Comparison of ENCODE assay signal across 7 mouse cellular contexts in the genomic region with DNA sequence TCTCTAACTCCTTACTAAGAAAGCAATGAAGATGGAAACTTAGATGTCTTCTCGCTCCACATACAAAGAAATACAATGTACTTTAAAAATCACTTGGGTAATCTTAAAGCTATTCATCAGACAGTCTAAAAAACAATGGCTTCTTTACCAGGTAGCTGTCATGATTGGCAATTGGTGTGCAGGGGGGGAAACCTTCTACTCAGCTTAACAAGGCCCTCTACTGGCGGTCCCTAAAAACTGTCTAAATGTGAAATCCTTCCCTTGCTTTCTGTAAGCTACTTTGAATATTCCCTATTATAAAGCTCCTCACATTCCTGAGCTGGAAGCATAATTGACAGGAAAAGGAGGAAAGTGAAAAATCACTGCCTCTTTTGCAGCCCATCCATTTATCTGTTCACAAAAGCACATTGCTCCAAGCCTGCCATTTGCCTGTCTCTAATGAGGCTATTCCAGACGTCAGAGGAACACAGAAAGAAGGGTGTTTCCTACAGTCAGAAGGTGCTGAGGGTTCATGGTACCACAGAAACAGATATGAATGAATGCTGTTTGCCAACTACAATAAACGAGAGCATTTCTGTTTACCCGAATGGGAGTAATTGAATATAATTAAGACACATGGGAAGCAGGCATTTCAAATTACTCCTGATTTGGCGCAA.
DNase-seq lines count a peak whose midpoint lies in the region; ATAC-seq and TF ChIP-seq lines count a peak whose summit lies in the region.

No protein-coding gene starts in this region.

- H3K27ac ChIP-seq in limb, embryonic 14.5 days (replicated peaks; ENCODE audit: low read depth, low read length): no peak overlapping the region
- no peak overlapping the region for H3K27ac ChIP-seq in limb, embryonic 10.5 days
- no peak overlapping the region for H3K27ac ChIP-seq in forebrain, embryonic 13.5 days

- DNase-seq in limb, embryonic 14.5 days (ENCODE audit: low spot score): peak; percentile 25
- no peak for DNase-seq in limb, embryonic 10.5 days (ENCODE audit: low spot score)
- peak; percentile 40 for DNase-seq in brain, embryonic 18.5 days (ENCODE audit: low read depth, low spot score)
- DNase-seq in lung, adult 2 months: no peak
- DNase-seq in ovary, postnatal 36 days (ENCODE audit: low spot score): no peak
- DNase-seq in c-Kit-positive CD71-positive TER-119-positive erythroid progenitor cells, embryonic 14.5 days (ENCODE audit: low spot score): no peak

- ATAC-seq in limb, embryonic 14.5 days (ENCODE audit: low FRiP score, low read depth): no peak
- ATAC-seq in forebrain, embryonic 13.5 days: peak; percentile 69

- no peak overlapping the region for H3K4me2 ChIP-seq in limb, embryonic 14.5 days (replicated peaks; ENCODE audit: low read depth, low read length, severe bottlenecking)
- no peak overlapping the region for H3K4me2 ChIP-seq in forebrain, embryonic 13.5 days

- H3K4me3 ChIP-seq in limb, embryonic 14.5 days (replicated peaks; ENCODE audit: low read length): no peak overlapping the region
- no peak overlapping the region for H3K4me3 ChIP-seq in limb, embryonic 10.5 days
- H3K4me3 ChIP-seq in forebrain, embryonic 13.5 days: no peak overlapping the region
- no peak overlapping the region for H3K4me3 ChIP-seq in lung, adult 2 months (replicated peaks; ENCODE audit: extremely low read depth, low read depth, low read length)

- no peaks in the 10 kb centered on the region for H3K27me3 ChIP-seq in limb, embryonic 14.5 days (ENCODE audit: control insufficient read depth, insufficient read depth, low read length)
- no peaks in the 10 kb centered on the region for H3K27me3 ChIP-seq in limb, embryonic 10.5 days (ENCODE audit: low read depth, poor library complexity, severe bottlenecking)
- H3K27me3 ChIP-seq in forebrain, embryonic 13.5 days: no peaks in the 10 kb centered on the region

- no peaks in the 10 kb centered on the region for H3K36me3 ChIP-seq in limb, embryonic 14.5 days (ENCODE audit: control insufficient read depth, insufficient read depth, low read length)
- no peaks in the 10 kb centered on the region for H3K36me3 ChIP-seq in limb, embryonic 10.5 days
- no peaks in the 10 kb centered on the region for H3K36me3 ChIP-seq in forebrain, embryonic 13.5 days (ENCODE audit: poor library complexity, severe bottlenecking)

- H3K9me3 ChIP-seq in limb, embryonic 14.5 days (ENCODE audit: control insufficient read depth, low read length): no peaks in the 10 kb centered on the region
- H3K9me3 ChIP-seq in limb, embryonic 10.5 days (replicated peaks): no peaks in the 10 kb centered on the region
- no peaks in the 10 kb centered on the region for H3K9me3 ChIP-seq in forebrain, embryonic 13.5 days (replicated peaks)

- no peaks in the 10 kb centered on the region for H3K4me1 ChIP-seq in limb, embryonic 14.5 days (ENCODE audit: control insufficient read depth, insufficient read depth, low read length)
- H3K4me1 ChIP-seq in limb, embryonic 10.5 days: no peaks in the 10 kb centered on the region
- H3K4me1 ChIP-seq in forebrain, embryonic 13.5 days: peaks cover 31% of the 10 kb centered on the region
- peaks cover 7% of the 10 kb centered on the region for H3K4me1 ChIP-seq in lung, adult 2 months (ENCODE audit: control insufficient read depth, insufficient read depth, low read length)

- 58% methylated on average over 6 of the region's 6 CpGs for WGBS in limb, embryonic 14.5 days
- WGBS in limb, embryonic 10.5 days: 57% methylated on average over 6 of the region's 6 CpGs
- 28% methylated on average over 6 of the region's 6 CpGs for WGBS in forebrain, embryonic 13.5 days
- 64% methylated on average over 6 of the region's 6 CpGs for WGBS in lung, adult 2 months

- peak; percentile 28; the same call in 1 of the 2 replicates for TF ChIP-seq CTCF in lung, adult 2 months (IDR thresholded peaks at IDR 0.05; ENCODE audit: insufficient read depth, low read length)

- no peak for TF ChIP-seq POLR2A in limb, embryonic 14.5 days (IDR thresholded peaks at IDR 0.05; ENCODE audit: borderline replicate concordance, extremely low read depth, insufficient read depth, insufficient read length)
- TF ChIP-seq POLR2A in lung, adult 2 months (IDR thresholded peaks at IDR 0.05; ENCODE audit: borderline replicate concordance, extremely low read depth, low read depth, low read length): no peak

- no peak overlapping the region for H3K9ac ChIP-seq in limb, embryonic 14.5 days (ENCODE audit: low read depth, low read length, severe bottlenecking)
- no peak overlapping the region for H3K9ac ChIP-seq in forebrain, embryonic 13.5 days

Comparison
In these comparisons a context has a peak if more than half of its experiments do, and no peak if none do; other contexts are left out.
1. DNase-seq: peak in limb, embryonic 14.5 days (single experiment) and brain, embryonic 18.5 days (single experiment); none in limb, embryonic 10.5 days (single experiment), lung, adult 2 months (single experiment), ovary, postnatal 36 days (single experiment) and c-Kit-positive CD71-positive TER-119-positive erythroid progenitor cells, embryonic 14.5 days (single experiment).